8 mouse cellular contexts compared by ENCODE assay signal in the genomic region with DNA sequence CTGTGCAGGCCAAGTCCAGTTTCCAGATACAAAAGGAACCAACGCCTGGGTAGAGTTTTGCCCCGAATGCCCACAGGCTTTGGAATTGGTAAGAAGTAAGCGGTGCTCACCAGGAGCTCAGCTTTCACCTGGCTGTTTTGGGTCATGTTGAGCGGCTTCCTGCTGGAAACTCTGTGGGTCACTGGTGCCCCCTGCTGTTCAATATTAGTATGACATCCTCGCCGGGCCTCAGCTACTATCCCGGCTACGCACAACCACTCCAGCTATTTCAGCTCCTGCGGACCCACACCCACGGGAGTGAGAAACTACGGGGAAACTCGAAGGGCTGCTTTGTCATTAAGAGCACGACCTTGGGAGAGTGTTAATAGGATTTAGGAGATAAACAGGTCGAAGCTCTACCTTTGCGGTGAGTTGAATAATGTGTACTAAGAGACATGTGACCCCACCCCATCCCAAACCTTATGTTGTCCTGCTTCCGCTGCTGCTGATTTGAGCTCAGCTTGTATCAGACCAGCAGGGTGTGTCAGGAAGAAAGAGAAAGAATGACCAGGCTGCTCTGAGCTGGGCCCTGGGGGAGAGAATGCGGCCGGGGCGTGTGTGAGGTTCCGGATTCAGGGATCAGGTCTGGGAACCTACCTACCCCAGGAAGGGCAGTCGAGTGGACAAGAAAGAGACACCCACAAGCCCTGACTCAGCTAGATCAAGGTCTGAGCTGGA. TPM values are rescaled to one million over a fixed set of nuclear protein-coding genes. Genes with fewer than 3 reads are reported as not detected.
DNase-seq lines count a peak whose midpoint lies in the region; ATAC-seq and TF ChIP-seq lines count a peak whose summit lies in the region.

No protein-coding gene starts in this region.

- 23% methylated on average over 21 of the region's 21 CpGs for WGBS in limb, embryonic 11.5 days
- 27% methylated on average over 21 of the region's 21 CpGs for WGBS in neural tube, embryonic 11.5 days
- 21% methylated on average over 21 of the region's 21 CpGs for WGBS in stomach, embryonic 15.5 days

- ATAC-seq in limb, embryonic 11.5 days (ENCODE audit: insufficient number of reproducible peaks, low FRiP score, low TSS enrichment, low read depth): no peak
- ATAC-seq in neural tube, embryonic 11.5 days (ENCODE audit: insufficient read depth, low FRiP score, low TSS enrichment): no peak
- ATAC-seq in stomach, embryonic 15.5 days (ENCODE audit: insufficient read depth, low FRiP score, low read depth): no peak

- no peak for TF ChIP-seq POLR2A in cortical plate, adult 2 months (IDR thresholded peaks at IDR 0.05; ENCODE audit: extremely low read depth, insufficient read depth, low read length)

- no peaks in the 10 kb centered on the region for H3K36me3 ChIP-seq in limb, embryonic 11.5 days (ENCODE audit: control insufficient read depth, insufficient read depth, low read length)
- no peaks in the 10 kb centered on the region for H3K36me3 ChIP-seq in neural tube, embryonic 11.5 days (ENCODE audit: control insufficient read depth, insufficient read depth, low read length)
- H3K36me3 ChIP-seq in stomach, embryonic 15.5 days: no peaks in the 10 kb centered on the region

- H3K4me1 ChIP-seq in cortical plate, adult 2 months (ENCODE audit: control insufficient read depth, insufficient read depth, low read length): no peaks in the 10 kb centered on the region
- peaks cover 5% of the 10 kb centered on the region for H3K4me1 ChIP-seq in limb, embryonic 11.5 days (ENCODE audit: control insufficient read depth, insufficient read depth, low read length)
- no peaks in the 10 kb centered on the region for H3K4me1 ChIP-seq in neural tube, embryonic 11.5 days (ENCODE audit: control insufficient read depth, insufficient read depth, low read length)
- no peaks in the 10 kb centered on the region for H3K4me1 ChIP-seq in stomach, embryonic 15.5 days

- no peak overlapping the region for H3K9ac ChIP-seq in limb, embryonic 11.5 days (ENCODE audit: low read length)
- H3K9ac ChIP-seq in neural tube, embryonic 11.5 days (ENCODE audit: low read length): no peak overlapping the region
- no peak overlapping the region for H3K9ac ChIP-seq in stomach, embryonic 15.5 days

- peak; percentile 90 for DNase-seq in 3T3-L1 (ENCODE audit: low read depth, low spot score)
- peak; percentile 78 to 94 for DNase-seq in adrenal gland, adult (ENCODE audit: inconsistent age in 2 of 2, low spot score in 1 of 2)
- peak; percentile 78 for DNase-seq in gastrocnemius, postnatal 4 days (ENCODE audit: low spot score in 2 of 2)
- DNase-seq in kidney, adult 8-10 months: peak; percentile 53 to 88
- peak; percentile 96 for DNase-seq in limb, embryonic 11.5 days (ENCODE audit: low spot score)
- peak; percentile 85 for DNase-seq in neural tube, embryonic 11.5 days (ENCODE audit: low spot score)

- H3K4me3 ChIP-seq in cortical plate, adult 2 months (ENCODE audit: insufficient read depth, low read length): no peak overlapping the region
- no peak overlapping the region for H3K4me3 ChIP-seq in limb, embryonic 11.5 days (ENCODE audit: low read depth, low read length)
- H3K4me3 ChIP-seq in neural tube, embryonic 11.5 days (ENCODE audit: low read depth, low read length): no peak overlapping the region
- no peak overlapping the region for H3K4me3 ChIP-seq in stomach, embryonic 15.5 days (replicated peaks)

- no peaks in the 10 kb centered on the region for H3K9me3 ChIP-seq in limb, embryonic 11.5 days (ENCODE audit: control insufficient read depth, low read length)
- H3K9me3 ChIP-seq in neural tube, embryonic 11.5 days (ENCODE audit: control insufficient read depth, low read length): no peaks in the 10 kb centered on the region
- H3K9me3 ChIP-seq in stomach, embryonic 15.5 days: no peaks in the 10 kb centered on the region

- H3K27ac ChIP-seq in cortical plate, adult 2 months (ENCODE audit: insufficient read depth, low read length): no peak overlapping the region
- H3K27ac ChIP-seq in limb, embryonic 11.5 days (replicated peaks; ENCODE audit: low read depth, low read length): no peak overlapping the region
- H3K27ac ChIP-seq in neural tube, embryonic 11.5 days (ENCODE audit: low read depth, low read length): no peak overlapping the region
- no peak overlapping the region for H3K27ac ChIP-seq in stomach, embryonic 15.5 days

- TF ChIP-seq CTCF in cortical plate, adult 2 months (IDR thresholded peaks at IDR 0.05; ENCODE audit: extremely low read depth, insufficient read depth, low read length): peak; percentile 84

- no peak overlapping the region for H3K4me2 ChIP-seq in limb, embryonic 11.5 days (ENCODE audit: low read depth, severe bottlenecking)
- no peak overlapping the region for H3K4me2 ChIP-seq in neural tube, embryonic 11.5 days (ENCODE audit: low read depth)
- peak overlapping the region; percentile 21; the same call in 1 of the 2 replicates for H3K4me2 ChIP-seq in stomach, embryonic 15.5 days

- H3K27me3 ChIP-seq in limb, embryonic 11.5 days (ENCODE audit: control insufficient read depth, insufficient read depth, low read length): no peaks in the 10 kb centered on the region; the same call in 1 of the 2 replicates
- no peaks in the 10 kb centered on the region for H3K27me3 ChIP-seq in neural tube, embryonic 11.5 days (ENCODE audit: control insufficient read depth, insufficient read depth, low read length)
- H3K27me3 ChIP-seq in stomach, embryonic 15.5 days (replicated peaks): 0 out of 2 replicates have a peak, but pooled peaks cover 5% of the 10 kb centered on the region

RNA-seq across cellular contexts. Expression of gene Meox1, which starts 16.2 kb away (rescaled TPM):
- polyA plus RNA-seq in cortical plate, adult 2 months (2012; rRNA removed): 0.29 and 0.51 TPM in 2 replicates
- total RNA-seq in gastrocnemius, postnatal 4 days (2021): 10 to 100 TPM; 17.7 to 20.4 TPM
- polyA plus RNA-seq in limb, embryonic 11.5 days (2014; fragmentation: Nextera tagmentation; extraction: Ambion mirVana): 10.7 and 12.6 TPM in 2 replicates
- polyA plus RNA-seq in neural tube, embryonic 11.5 days (2014; fragmentation: Nextera tagmentation; extraction: Ambion mirVana): 19.9 and 23.9 TPM in 2 replicates
- polyA plus RNA-seq in stomach, embryonic 15.5 days (2015; fragmentation: Nextera tagmentation; extraction: Ambion mirVana): 5.0 and 5.3 TPM in 2 replicates

RNA-seq across cellular contexts. Expression of gene Sost, which starts 56.4 kb away (rescaled TPM):
- polyA plus RNA-seq in cortical plate, adult 2 months (2012; rRNA removed): 0.09 and 0.10 TPM in 2 replicates
- total RNA-seq in gastrocnemius, postnatal 4 days (2021): under 1 TPM in 1 of 2 experiments, not detected in 1; 0.16 TPM
- 0.41 and 0.43 TPM in 2 replicates for polyA plus RNA-seq in limb, embryonic 11.5 days (2014; fragmentation: Nextera tagmentation; extraction: Ambion mirVana)
- polyA plus RNA-seq in neural tube, embryonic 11.5 days (2014; fragmentation: Nextera tagmentation; extraction: Ambion mirVana): not detected in 2 replicates
- polyA plus RNA-seq in stomach, embryonic 15.5 days (2015; fragmentation: Nextera tagmentation; extraction: Ambion mirVana): 0.08 and 0.10 TPM in 2 replicates
